Mouse (Mus musculus) heart, postnatal 0 days (tissue): ENCODE measurements around the gene Prkag2.

Experiments used
- CTCF ChIP-seq: IDR thresholded peaks from 2 replicates; pipeline ENCODE4 v1.5.1; 2016; ENCODE audit warnings: antibody characterized with exemption, control low read depth, low read depth
- EP300 ChIP-seq: IDR thresholded peaks from 2 replicates; pipeline ENCODE4 v1.6.1; 2016; ENCODE audit warnings: antibody characterized with exemption, low read depth

- TF ChIP-seq CTCF, result no peak
- no peak for TF ChIP-seq EP300
Measured at GRCm38 (mm10) chr5:24927706-24928105, 172.7 kb downstream of the Prkag2 start.
